In the genomic region with DNA sequence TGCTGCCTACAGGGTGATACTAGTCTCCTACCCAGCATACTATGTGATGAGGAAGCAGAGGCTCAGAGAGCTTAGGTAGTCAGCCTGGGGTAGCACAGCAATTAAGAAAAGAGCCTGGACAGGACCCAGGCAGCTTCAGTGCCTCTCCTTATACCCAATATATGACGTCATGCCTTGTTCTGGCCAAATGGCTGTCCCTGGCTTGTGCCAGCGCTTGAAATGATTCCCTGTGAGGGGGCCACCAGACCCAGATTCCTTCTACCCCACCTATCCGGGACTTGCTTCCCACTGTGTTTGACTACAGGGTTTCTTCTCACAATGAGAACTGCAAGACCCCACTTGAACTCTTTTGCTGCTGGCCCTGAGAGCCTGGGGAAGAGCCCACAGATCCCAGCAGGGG, we compare ENCODE assay signal across 9 mouse cellular contexts. TPM values are rescaled to one million over a fixed set of nuclear protein-coding genes. Genes with fewer than 3 reads are reported as not detected.
A peak's percentile ranks its signal among the peaks of the same experiment; 100 is the strongest.
DNase-seq lines count a peak whose midpoint lies in the region; ATAC-seq lines count a peak whose summit lies in the region.
"Had no signal": no experiment of that assay in that cellular context is flagged by ENCODE, and none has a peak within 500 bp of the region (broad histone marks: within the 10 kb centered on the region; RNA-seq: fewer than 3 reads in every experiment).

No protein-coding gene starts in this region.

- no peak overlapping the region for H3K4me3 ChIP-seq in kidney, embryonic 16.5 days (ENCODE audit: low read length)
- H3K4me3 ChIP-seq in hindbrain, embryonic 10.5 days, result peak overlapping the region; percentile 35
- H3K4me3 ChIP-seq in neural tube, embryonic 12.5 days, result no peak overlapping the region

- 0 out of 2 replicates have a peak, but pooled peaks have one; percentile 6 for ATAC-seq in kidney, embryonic 16.5 days (ENCODE audit: low FRiP score, low TSS enrichment)
- ATAC-seq in neural tube, embryonic 12.5 days (ENCODE audit: low FRiP score, low read depth), result peak; percentile 70

- H3K27ac ChIP-seq in kidney, embryonic 16.5 days (ENCODE audit: low read length), result peak overlapping the region; percentile 95
- peak overlapping the region; percentile 96 for H3K27ac ChIP-seq in hindbrain, embryonic 10.5 days
- peak overlapping the region; percentile 93 for H3K27ac ChIP-seq in neural tube, embryonic 12.5 days

- no peaks in the 10 kb centered on the region for H3K27me3 ChIP-seq in kidney, embryonic 16.5 days (ENCODE audit: insufficient read depth, low read length)
- H3K27me3 ChIP-seq in hindbrain, embryonic 10.5 days (ENCODE audit: insufficient read depth, poor library complexity, severe bottlenecking), result no peaks in the 10 kb centered on the region
- no peaks in the 10 kb centered on the region for H3K27me3 ChIP-seq in neural tube, embryonic 12.5 days (replicated peaks)

- H3K9me3 ChIP-seq in kidney, embryonic 16.5 days (ENCODE audit: low read length), result no peaks in the 10 kb centered on the region
- H3K9me3 ChIP-seq in hindbrain, embryonic 10.5 days, result no peaks in the 10 kb centered on the region
- no peaks in the 10 kb centered on the region for H3K9me3 ChIP-seq in neural tube, embryonic 12.5 days

- H3K4me1 ChIP-seq in kidney, embryonic 16.5 days (ENCODE audit: insufficient read depth, low read length), result peaks cover 29% of the 10 kb centered on the region
- H3K4me1 ChIP-seq in hindbrain, embryonic 10.5 days (replicated peaks), result peaks cover 62% of the 10 kb centered on the region
- H3K4me1 ChIP-seq in neural tube, embryonic 12.5 days, result peaks cover 25% of the 10 kb centered on the region

- DNase-seq in kidney, postnatal 10 days, result no peak
- DNase-seq in adipocyte (ENCODE audit: low spot score), result peak; percentile 59
- no peak for DNase-seq in hindbrain, embryonic 10.5 days (ENCODE audit: low spot score)
- no peak for DNase-seq in c-Kit-positive CD71-positive TER-119-positive erythroid progenitor cells, embryonic 14.5 days (ENCODE audit: low spot score)
- no peak for DNase-seq in cerebellum, adult 18-20 months
- no peak for DNase-seq in left cerebral cortex, postnatal 36 days (ENCODE audit: low spot score in 2 of 2)

- no peaks in the 10 kb centered on the region for H3K36me3 ChIP-seq in kidney, embryonic 16.5 days (ENCODE audit: insufficient read depth, low read length)
- no peaks in the 10 kb centered on the region for H3K36me3 ChIP-seq in hindbrain, embryonic 10.5 days
- no peaks in the 10 kb centered on the region for H3K36me3 ChIP-seq in neural tube, embryonic 12.5 days

- WGBS in kidney, embryonic 16.5 days, result 3% methylated on average over 3 of the region's 3 CpGs
- 1% methylated on average over 3 of the region's 3 CpGs for WGBS in hindbrain, embryonic 10.5 days
- WGBS in neural tube, embryonic 12.5 days, result under 1% methylated on average over 3 of the region's 3 CpGs

- H3K9ac ChIP-seq in kidney, embryonic 16.5 days (replicated peaks; ENCODE audit: low read length), result no peak overlapping the region
- H3K9ac ChIP-seq in neural tube, embryonic 12.5 days, result 0 out of 2 replicates have a peak overlapping the region, but pooled peaks have one; percentile 38

- H3K4me2 ChIP-seq in kidney, embryonic 16.5 days (replicated peaks; ENCODE audit: low read depth, low read length), result peak overlapping the region; percentile 26; the same call in 1 of the 2 replicates
- H3K4me2 ChIP-seq in neural tube, embryonic 12.5 days (replicated peaks), result peak overlapping the region; percentile 50

- intact Hi-C loops in left cerebral cortex, postnatal 36 days (cut with DNase I), result no loop called here

RNA-seq across cellular contexts. Expression of gene Tgfbi, which starts 27.8 kb away (rescaled TPM):
- 133 and 135 TPM in 2 replicates for polyA plus RNA-seq in kidney, embryonic 16.5 days (2015; fragmentation: Nextera tagmentation; extraction: Ambion mirVana)
- polyA plus RNA-seq in hindbrain, embryonic 10.5 days (2016; fragmentation: Nextera tagmentation; extraction: Ambion mirVana), result 38.4 and 42.9 TPM in 2 replicates
- 38.8 and 39.9 TPM in 2 replicates for polyA plus RNA-seq in neural tube, embryonic 12.5 days (2016; fragmentation: Nextera tagmentation; extraction: Ambion mirVana)
- 1 to 10 TPM; 2.9 to 4.3 TPM for total RNA-seq in left cerebral cortex, postnatal 36 days (2021)

RNA-seq across cellular contexts. Expression of gene Lect2, which starts 33.2 kb away (rescaled TPM):
- polyA plus RNA-seq in kidney, embryonic 16.5 days (2015; fragmentation: Nextera tagmentation; extraction: Ambion mirVana), result 1.1 and 1.2 TPM in 2 replicates
- polyA plus RNA-seq in hindbrain, embryonic 10.5 days (2016; fragmentation: Nextera tagmentation; extraction: Ambion mirVana), result not detected in 2 replicates
- polyA plus RNA-seq in neural tube, embryonic 12.5 days (2016; fragmentation: Nextera tagmentation; extraction: Ambion mirVana), result not detected in 2 replicates
- total RNA-seq in left cerebral cortex, postnatal 36 days (2021), result not detected
- polyA plus RNA-seq: gonadal fat pad, adult 2 months had no signal

RNA-seq across cellular contexts. Expression of gene Fbxl21, which starts 59.2 kb away (rescaled TPM):
- 2.0 and 2.8 TPM in 2 replicates for polyA plus RNA-seq in kidney, embryonic 16.5 days (2015; fragmentation: Nextera tagmentation; extraction: Ambion mirVana)
- polyA plus RNA-seq in hindbrain, embryonic 10.5 days (2016; fragmentation: Nextera tagmentation; extraction: Ambion mirVana), result 1.4 and 3.2 TPM in 2 replicates
- polyA plus RNA-seq in neural tube, embryonic 12.5 days (2016; fragmentation: Nextera tagmentation; extraction: Ambion mirVana), result 3.6 and 4.1 TPM in 2 replicates
- total RNA-seq in left cerebral cortex, postnatal 36 days (2021), result 1 to 10 TPM; 6.6 to 6.8 TPM
